Mouse (Mus musculus): ENCODE measurements at regions not wholly inside any gene's neighbourhood (a gene's known extent, or its start where the extent isn't known, plus 50 kb on each side); places are given as distances from the start of the nearest gene placed in this dataset.
A peak's percentile ranks its signal among the peaks of the same experiment; 100 is the strongest.

DNA sequence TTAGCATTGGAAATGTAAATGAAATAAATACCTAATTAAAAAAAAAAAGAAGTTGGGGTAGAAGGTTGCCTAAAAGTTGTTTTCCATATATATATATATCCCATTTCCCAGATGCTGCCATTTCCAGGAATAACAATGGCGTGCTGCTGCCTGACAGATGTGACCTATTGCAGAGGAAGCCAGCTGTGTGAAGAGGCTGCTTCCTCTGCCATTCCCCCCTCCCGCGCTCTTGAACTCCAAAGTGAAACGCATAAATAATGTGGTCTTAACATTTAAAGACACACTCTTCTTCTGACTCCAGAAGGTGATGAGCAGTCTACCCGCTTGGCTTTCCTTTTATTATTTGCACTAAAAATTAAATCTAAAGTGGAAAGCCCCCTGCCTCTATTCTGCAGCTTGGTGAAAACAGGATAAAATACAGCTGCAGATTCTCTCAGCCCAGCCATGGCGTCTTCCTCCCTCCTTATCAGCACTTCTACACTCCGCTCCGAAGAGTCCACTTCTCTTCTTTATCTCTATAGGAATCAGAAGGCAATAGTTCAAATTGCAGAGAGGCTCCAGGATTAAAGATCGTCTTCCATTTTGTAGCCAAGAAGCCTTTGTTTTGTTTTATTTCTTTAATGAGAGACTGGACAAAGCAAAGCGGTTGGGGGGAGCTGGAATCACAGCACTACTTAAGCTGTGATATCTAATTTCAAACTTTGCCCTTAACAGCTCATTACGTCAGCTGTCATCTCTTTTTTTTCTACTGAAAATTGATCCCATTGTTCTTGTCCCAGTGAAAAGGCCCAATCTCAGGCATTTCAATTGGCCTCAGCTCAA lies 385.1 kb downstream of the Rapgef2 start:
- Histone ChIP-seq H3K9me3 (no peaks in the 10 kb centered on the region), H3K4me1 (peaks cover 12% of the 10 kb centered on the region), H3K4me2 (no peak overlapping the region), H3K27me3 (no peaks in the 10 kb centered on the region), H3K36me3 (no peaks in the 10 kb centered on the region), H3K4me3 (no peak overlapping the region), H3K9ac (no peak overlapping the region), H3K27ac (no peak overlapping the region)
- ATAC-seq (ENCODE audit: insufficient number of reproducible peaks, insufficient read depth, low FRiP score, low TSS enrichment, low read depth) = 0 out of 2 replicates have a peak, but pooled peaks have one; percentile 45
- 35% methylated on average over 11 of the region's 11 CpGs for WGBS

DNA sequence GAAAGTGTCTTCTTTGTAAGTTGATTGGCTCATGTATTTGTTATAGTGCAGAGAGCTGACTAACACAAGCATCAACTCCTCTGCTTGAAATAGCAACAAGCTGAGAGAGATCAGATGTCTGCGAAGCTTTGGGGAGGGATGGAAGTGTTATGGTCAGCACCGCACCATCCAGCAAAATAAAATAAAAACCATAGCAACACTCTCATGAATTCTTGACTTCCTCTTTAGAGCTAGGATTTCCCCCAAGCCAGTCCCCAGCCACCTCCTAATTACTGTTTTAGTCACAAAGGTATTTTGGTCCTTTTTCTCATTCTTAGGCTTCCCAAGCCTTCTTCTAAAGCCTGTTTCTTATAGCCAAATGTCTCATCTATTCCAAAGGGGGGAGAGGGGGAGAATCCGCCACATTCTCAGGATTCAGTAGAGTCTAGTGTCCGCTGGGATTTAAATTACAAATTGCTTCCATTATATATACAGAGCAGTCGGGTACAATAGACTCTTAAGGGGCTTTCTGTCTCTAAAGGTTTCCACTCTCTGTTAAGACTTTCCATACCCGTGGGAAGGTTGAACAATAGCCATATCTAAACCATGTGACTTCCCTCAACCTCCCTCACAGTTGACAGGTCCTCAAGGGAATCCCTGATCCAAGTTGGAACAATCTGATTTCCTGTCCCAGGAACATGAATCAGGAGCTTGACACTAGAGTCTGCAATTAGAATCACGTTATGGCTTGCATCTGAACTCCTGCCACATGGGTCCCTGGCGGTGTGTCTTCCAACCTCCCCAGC lies 386.7 kb downstream of the Rapgef2 start:
- no peak overlapping the region for H3K4me2 ChIP-seq
- ATAC-seq (ENCODE audit: insufficient number of reproducible peaks, insufficient read depth, low FRiP score, low TSS enrichment, low read depth) = no peak
- H3K4me3 ChIP-seq = no peak overlapping the region
- H3K36me3 ChIP-seq = no peaks in the 10 kb centered on the region
- H3K9me3 ChIP-seq = no peaks in the 10 kb centered on the region
- H3K27me3 ChIP-seq = no peaks in the 10 kb centered on the region
- no peak overlapping the region for H3K27ac ChIP-seq
- H3K9ac ChIP-seq = no peak overlapping the region
- peaks cover 12% of the 10 kb centered on the region for H3K4me1 ChIP-seq
- 58% methylated on average over 8 of the region's 8 CpGs for WGBS

DNA sequence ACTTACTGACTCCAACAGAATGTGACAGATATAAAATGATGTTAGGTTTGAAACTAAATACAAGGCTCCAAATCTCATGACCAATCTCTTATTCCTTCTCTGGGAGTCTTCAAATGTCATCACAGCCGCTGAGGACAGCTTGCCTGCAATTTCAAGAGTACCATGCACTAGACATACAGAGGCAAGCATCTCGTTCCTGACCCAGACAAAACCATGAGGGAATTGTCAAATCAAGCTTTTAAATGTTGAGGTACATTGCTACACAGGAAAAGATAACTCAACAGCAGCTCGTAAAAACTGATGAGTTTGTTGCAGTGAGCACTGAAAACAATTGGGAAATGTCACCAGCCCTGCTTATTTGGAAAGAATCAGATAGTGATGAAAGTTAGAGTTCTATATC lies 397.0 kb downstream of the Rapgef2 start:
- Histone ChIP-seq H3K9me3 (no peaks in the 10 kb centered on the region), H3K4me3 (no peak overlapping the region), H3K4me1 (no peaks in the 10 kb centered on the region), H3K27me3 (no peaks in the 10 kb centered on the region), H3K27ac (no peak overlapping the region), H3K4me2 (no peak overlapping the region), H3K36me3 (no peaks in the 10 kb centered on the region), H3K9ac (no peak overlapping the region)
- WGBS = 80% methylated on average over 3 of the region's 3 CpGs
- ATAC-seq (ENCODE audit: insufficient number of reproducible peaks, insufficient read depth, low FRiP score, low TSS enrichment, low read depth) = no peak

DNA sequence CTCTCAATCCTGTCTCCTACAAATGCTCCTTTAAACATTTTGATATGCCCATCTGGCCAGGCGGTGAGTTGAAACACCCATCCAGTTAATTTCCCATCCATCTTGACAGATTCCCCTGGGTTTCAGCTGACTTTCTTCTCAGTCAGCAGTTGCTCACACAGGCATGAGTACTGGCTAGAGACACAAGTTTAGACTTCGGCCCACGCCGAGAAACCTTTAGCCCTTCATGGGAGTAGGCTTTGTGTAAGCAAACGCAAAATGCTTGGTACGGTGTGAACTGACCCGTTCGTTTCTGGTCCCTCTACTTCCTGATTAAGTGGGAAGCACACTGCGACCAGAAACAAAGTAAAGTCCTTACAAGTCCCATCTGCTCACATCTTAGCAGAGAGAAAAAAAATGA lies 401.6 kb downstream of the Rapgef2 start:
- Histone ChIP-seq H3K36me3 (no peaks in the 10 kb centered on the region), H3K9me3 (no peaks in the 10 kb centered on the region), H3K4me2 (no peak overlapping the region), H3K4me3 (no peak overlapping the region), H3K9ac (no peak overlapping the region), H3K27ac (no peak overlapping the region), H3K27me3 (no peaks in the 10 kb centered on the region), H3K4me1 (no peaks in the 10 kb centered on the region)
- 91% methylated on average over 9 of the region's 9 CpGs for WGBS
- no peak for ATAC-seq (ENCODE audit: insufficient number of reproducible peaks, insufficient read depth, low FRiP score, low TSS enrichment, low read depth)

DNA sequence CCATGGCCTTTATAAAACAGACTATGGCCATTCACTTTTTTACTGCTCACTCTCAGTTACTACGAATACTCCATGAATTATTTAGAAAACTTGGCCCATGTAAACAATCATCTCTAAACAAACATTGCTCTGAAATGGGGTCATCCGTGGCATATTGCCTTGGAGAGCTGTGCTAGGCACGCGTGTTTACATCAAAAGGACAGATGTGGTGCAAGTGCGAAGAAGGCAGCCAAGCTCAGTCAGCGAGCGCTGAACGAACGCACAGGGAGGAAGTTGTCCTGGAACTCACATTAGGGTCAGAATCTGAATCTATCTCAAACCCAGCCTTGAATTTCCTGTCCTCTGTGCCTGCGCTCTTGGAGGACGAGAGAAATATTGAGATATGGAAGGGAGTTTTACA lies 402.3 kb downstream of the Rapgef2 start:
- Histone ChIP-seq H3K27me3 (no peaks in the 10 kb centered on the region), H3K9ac (no peak overlapping the region), H3K27ac (no peak overlapping the region), H3K9me3 (no peaks in the 10 kb centered on the region), H3K4me2 (no peak overlapping the region), H3K4me1 (no peaks in the 10 kb centered on the region), H3K4me3 (no peak overlapping the region), H3K36me3 (no peaks in the 10 kb centered on the region)
- no peak for ATAC-seq (ENCODE audit: insufficient number of reproducible peaks, insufficient read depth, low FRiP score, low TSS enrichment, low read depth)
- 85% methylated on average over 11 of the region's 11 CpGs for WGBS

DNA sequence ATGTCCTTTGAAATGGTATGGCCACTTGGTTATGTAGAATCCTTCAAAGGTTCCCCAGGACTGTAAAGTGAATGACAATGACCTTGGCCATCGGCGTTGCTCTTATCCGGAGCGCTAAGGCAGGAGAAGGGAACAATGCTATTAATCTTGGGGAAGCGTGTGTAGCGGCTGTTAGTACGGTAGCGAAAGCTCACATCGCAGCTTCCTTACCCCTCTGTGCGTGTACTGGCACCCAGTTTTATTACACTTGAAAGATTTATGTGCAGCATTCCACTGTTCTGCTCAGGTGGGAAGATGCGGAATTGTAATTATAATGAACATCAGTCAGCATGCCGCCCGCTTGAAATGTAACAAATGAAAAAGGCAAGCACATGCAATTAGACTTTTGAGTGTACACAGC lies 406.2 kb downstream of the Rapgef2 start:
- Histone ChIP-seq H3K4me3 (no peak overlapping the region), H3K27ac (no peak overlapping the region), H3K4me1 (no peaks in the 10 kb centered on the region), H3K27me3 (no peaks in the 10 kb centered on the region), H3K4me2 (no peak overlapping the region), H3K9ac (no peak overlapping the region), H3K36me3 (no peaks in the 10 kb centered on the region), H3K9me3 (no peaks in the 10 kb centered on the region)
- no peak for ATAC-seq (ENCODE audit: insufficient number of reproducible peaks, insufficient read depth, low FRiP score, low TSS enrichment, low read depth)
- 92% methylated on average over 13 of the region's 13 CpGs for WGBS

DNA sequence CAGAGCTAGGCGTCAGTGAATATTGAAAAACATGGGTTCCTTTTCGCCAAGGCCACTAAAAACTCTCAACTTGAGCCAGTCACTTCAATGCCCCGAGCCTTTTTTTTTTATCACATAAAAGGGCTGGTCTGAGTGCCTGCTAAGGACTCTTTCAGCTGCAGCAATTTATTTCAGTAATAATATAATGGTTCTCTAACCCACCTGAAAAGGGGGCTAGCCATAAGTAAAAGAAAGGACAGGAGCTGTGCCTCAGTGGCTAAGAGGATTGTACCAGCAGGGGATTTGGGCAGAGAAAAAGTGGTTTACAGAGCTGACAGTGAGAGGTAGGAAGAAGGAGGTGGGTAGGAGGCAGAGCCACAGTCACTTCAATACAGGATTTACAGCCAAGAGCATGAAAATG lies 409.0 kb downstream of the Rapgef2 start:
- H3K4me1 ChIP-seq = no peaks in the 10 kb centered on the region
- H3K9ac ChIP-seq = no peak overlapping the region
- no peaks in the 10 kb centered on the region for H3K36me3 ChIP-seq
- H3K27me3 ChIP-seq = no peaks in the 10 kb centered on the region
- H3K4me2 ChIP-seq = no peak overlapping the region
- no peak for ATAC-seq (ENCODE audit: insufficient number of reproducible peaks, insufficient read depth, low FRiP score, low TSS enrichment, low read depth)
- WGBS = 52% methylated on average over 3 of the region's 3 CpGs
- no peak overlapping the region for H3K27ac ChIP-seq
- H3K9me3 ChIP-seq = no peaks in the 10 kb centered on the region
- H3K4me3 ChIP-seq = no peak overlapping the region

DNA sequence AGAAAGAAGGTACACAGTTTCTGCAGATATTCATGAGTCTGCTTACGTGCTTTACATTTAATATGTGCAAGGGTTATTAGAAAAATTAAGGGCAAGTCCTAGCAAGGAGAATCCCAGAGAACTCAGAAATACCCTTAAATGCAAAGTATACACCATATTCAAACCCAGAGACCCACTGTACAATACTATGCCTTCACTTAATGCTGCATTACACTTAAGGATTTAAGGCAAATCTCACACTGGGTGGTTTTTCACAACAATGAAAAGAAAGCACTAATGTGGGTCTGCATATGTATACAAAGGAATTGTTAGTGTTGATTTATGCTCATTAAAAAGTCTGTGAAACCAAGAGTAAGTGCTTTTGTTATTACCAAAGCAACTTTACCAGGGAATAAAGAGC lies 419.4 kb downstream of the Rapgef2 start:
- Histone ChIP-seq H3K4me2 (no peak overlapping the region), H3K4me1 (no peaks in the 10 kb centered on the region), H3K9ac (no peak overlapping the region), H3K27me3 (no peaks in the 10 kb centered on the region), H3K9me3 (no peaks in the 10 kb centered on the region), H3K27ac (no peak overlapping the region), H3K36me3 (no peaks in the 10 kb centered on the region), H3K4me3 (no peak overlapping the region)
- ATAC-seq (ENCODE audit: insufficient number of reproducible peaks, insufficient read depth, low FRiP score, low TSS enrichment, low read depth) = no peak
- WGBS = 80% methylated on average over 1 of the region's 1 CpGs

DNA sequence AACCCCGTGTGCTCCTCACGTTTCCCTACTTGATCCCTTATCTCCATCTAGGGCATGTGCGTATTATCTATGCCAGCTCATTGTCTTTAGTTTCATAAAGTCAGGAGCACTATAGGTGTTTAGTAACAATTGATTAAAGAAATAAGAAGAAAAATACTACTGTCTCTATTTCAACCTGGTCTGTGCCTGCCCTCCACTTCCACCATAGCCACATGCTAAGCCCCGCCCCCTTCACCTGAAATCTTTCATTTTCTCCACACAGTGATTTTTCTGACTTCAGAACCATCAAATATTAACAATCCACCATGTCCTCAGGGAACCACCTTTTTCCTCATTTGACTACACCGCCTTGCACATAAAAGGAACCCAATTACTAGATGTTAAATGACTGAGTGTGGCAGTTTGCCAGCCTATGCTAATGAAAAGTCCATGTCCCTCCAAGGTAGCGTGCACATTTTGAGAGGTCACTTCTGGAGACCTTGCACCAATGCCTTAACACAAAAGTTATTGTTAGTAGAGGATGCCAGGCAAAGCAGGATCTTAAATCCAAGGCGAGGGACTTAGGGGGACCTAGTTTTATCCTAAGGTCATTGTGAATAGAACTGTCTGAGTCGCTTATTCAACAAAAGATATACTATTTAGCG lies 420.1 kb downstream of the Rapgef2 start:
- H3K9me3 ChIP-seq = no peaks in the 10 kb centered on the region
- H3K4me3 ChIP-seq = no peak overlapping the region
- no peak overlapping the region for H3K4me2 ChIP-seq
- no peaks in the 10 kb centered on the region for H3K4me1 ChIP-seq
- no peaks in the 10 kb centered on the region for H3K27me3 ChIP-seq
- 83% methylated on average over 9 of the region's 9 CpGs for WGBS
- no peak overlapping the region for H3K27ac ChIP-seq
- H3K36me3 ChIP-seq = no peaks in the 10 kb centered on the region
- no peak for ATAC-seq (ENCODE audit: insufficient number of reproducible peaks, insufficient read depth, low FRiP score, low TSS enrichment, low read depth)
- H3K9ac ChIP-seq = no peak overlapping the region

DNA sequence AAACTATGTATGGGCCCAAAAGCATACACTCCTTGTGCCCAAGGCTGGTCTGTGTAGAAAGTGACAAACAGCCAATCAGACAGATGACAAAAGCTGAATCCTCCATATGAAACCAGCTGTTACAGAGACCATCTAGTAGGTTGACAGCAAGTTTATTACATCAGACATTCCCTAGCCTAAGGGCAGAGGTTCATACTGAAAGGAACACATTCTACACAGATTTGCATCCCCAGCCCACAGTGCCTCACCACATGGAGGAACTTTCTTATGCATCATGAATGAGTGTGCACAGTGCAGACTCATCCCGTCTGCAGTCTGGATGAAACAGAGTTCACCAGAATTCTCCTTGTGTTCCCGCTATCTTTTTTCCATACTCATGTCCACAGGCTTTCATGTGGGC lies 423.3 kb downstream of the Rapgef2 start:
- H3K9ac ChIP-seq = no peak overlapping the region
- H3K27me3 ChIP-seq = no peaks in the 10 kb centered on the region
- H3K36me3 ChIP-seq = no peaks in the 10 kb centered on the region
- H3K4me1 ChIP-seq = no peaks in the 10 kb centered on the region
- 82% methylated on average over 2 of the region's 2 CpGs for WGBS
- no peak for ATAC-seq (ENCODE audit: insufficient number of reproducible peaks, insufficient read depth, low FRiP score, low TSS enrichment, low read depth)
- H3K27ac ChIP-seq = no peak overlapping the region
- no peak overlapping the region for H3K4me2 ChIP-seq
- no peaks in the 10 kb centered on the region for H3K9me3 ChIP-seq
- no peak overlapping the region for H3K4me3 ChIP-seq

DNA sequence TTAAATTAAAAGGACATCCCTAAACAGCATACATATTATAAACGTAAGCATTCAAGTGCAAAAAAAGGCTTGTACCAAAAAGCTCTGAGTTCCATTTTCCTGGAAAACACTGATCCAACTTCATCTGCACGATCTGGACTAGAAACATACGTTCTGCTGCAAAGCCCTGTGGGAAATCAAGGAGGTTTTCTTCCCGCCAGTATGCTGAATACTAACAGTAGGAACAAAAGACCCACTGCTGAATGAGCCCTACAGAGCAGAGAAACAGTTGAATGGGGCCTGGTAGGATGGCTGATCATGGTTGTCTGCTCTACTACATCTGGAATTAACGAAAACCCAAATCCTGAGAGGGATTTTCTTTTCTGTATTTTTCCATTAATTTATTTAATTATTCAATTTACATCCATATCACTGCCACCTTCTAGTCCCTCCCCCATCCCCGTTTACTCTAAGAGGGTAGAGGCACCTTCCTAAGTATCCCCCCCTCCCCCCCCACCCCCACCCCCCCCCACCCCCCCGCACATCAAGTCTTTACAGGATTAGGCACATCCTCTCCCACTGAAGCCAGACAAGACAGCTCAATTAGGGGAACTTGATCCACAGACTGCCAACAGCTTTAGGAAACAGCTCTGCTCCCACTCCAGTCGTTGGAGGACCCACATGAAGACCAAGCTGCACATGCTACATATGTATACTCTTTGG lies 439.5 kb downstream of the Rapgef2 start:
- Histone ChIP-seq H3K36me3 (no peaks in the 10 kb centered on the region), H3K4me1 (no peaks in the 10 kb centered on the region), H3K27ac (no peak overlapping the region), H3K9ac (no peak overlapping the region), H3K27me3 (no peaks in the 10 kb centered on the region), H3K9me3 (no peaks in the 10 kb centered on the region), H3K4me2 (no peak overlapping the region), H3K4me3 (no peak overlapping the region)
- 46% methylated on average over 7 of the region's 8 CpGs for WGBS
- ATAC-seq (ENCODE audit: insufficient number of reproducible peaks, insufficient read depth, low FRiP score, low TSS enrichment, low read depth) = no peak
